Mouse (Mus musculus): ENCODE results near the gene Bcas3.

The Bcas3 gene

DNA sequence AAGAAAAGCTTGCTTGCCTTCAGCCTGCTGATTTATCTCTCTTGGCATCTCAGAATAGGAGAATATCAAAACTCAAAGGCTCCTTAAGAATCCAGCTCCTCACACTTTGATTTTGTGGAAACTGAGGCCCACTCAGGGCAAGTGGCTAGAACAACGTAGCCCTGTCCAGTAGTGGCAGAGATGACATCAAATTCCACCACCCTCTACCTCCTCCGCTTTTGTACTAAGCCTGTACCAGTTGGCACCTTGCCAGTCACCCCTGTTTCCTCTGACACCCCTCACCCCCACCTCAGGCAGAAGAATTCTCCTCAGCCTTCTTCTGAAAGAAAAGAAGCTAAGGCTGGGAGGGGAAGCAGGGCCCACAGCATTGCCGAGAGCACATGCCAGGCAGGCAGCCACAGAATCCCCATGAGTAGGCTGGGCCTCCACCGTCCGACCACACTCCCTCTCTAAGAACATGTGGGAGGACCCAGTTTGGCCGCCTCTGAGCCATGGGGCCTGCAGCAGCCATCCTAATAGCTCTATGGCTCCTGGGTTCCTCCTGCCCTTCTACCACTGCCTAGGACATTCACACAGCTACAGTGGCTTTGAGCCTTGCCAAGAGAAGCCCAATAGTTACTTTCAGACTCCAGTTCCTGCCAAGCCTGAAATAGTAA is 407.6 kb downstream of the Bcas3 start:
- DNase-seq = peak; percentile 18

DNA sequence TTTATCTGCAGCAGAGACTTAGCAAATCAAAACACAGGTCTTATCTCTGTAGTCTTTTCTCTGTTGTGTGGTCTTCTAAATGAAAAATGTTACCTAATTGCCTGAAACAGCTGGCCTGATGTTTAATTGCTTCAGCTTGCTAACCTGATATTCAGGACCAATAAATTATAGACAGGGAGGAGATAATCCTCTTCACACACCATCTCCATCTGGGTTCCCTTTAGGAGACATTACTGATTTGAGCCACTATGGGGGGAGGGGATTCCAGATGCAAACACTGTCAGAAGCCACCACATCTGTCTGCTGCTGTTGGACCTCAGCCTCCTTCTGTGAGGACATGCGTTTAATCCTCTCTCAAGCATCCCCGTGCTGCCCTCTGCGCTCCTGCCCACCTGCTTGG is 408.2 kb downstream of the Bcas3 start:
- DNase-seq = no peak

GRCm38 (mm10) chr11:85763655-85764054 is 410.7 kb downstream of the Bcas3 start:
- DNase-seq = no peak

DNA sequence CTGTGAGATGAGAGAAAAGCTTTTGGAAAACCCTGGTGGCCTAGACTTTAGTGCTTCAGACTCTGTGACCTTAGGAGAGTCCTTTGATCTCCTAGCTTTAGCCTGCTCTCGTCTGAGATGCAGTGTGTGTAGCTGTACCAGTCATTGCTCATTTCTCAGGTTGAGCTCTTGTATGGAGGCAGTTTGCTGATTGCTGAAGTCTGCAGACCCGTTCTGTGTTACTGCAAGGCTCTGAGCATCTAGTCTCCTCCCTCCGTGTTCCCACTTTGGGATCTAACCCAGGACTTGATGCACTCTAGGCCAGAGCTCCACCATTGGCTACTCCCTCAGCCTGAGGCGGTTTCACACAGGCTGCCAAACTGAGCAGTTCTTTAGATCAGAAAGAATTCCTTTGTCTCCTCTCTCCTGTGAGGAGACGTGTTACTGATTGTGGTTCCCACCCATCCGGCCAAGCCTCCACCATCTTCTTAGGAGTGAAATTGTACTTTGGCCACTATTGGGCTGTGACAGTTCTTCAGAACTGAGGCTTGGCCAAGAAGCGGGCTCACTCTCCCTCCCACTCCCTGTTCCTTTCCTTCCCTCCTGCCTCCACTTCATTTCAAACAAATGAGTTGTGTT is 413.2 kb downstream of the Bcas3 start:
- no peak for DNase-seq

DNA sequence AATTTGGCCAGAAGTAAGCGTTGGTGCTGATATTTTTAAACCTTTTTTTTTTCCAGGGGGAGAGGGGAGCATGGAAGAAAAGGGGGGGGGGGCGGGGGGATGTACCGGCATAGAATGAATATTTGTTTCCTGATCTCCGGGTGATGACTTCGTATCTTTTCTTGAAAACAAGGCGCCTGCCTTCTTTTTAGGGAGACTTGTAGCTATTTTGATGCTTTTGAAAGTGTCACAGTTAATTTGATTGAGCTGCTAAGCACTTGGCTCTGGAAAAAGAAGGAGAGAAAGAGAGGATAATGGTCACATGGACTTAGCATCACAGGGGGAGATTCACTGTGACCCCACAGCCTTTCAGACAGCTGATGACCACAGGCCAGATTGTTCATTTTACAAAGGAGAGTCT is 413.8 kb downstream of the Bcas3 start:
- no peak for DNase-seq

DNA sequence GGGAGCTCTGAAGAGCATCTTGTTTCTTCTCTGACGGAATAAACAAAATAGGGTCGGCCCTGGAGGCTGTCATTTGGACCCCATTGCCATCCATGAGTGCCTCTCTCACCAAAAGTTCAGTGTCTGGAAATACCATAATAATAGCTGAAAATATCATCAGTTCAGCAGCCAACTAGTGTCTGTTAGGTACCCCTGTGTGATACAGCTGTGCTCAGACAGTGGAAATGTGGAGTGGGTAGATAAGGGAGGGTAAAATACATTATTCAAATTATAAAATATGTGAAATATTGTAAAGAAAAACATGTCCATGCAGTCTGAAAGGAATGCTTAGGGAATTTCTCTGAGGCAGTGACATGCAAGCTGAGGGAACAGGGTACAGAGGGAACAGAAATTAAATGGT is 416.8 kb downstream of the Bcas3 start:
- no peak for DNase-seq

GRCm38 (mm10) chr11:85773391-85773790 is 420.4 kb downstream of the Bcas3 start:
- DNase-seq = no peak

DNA sequence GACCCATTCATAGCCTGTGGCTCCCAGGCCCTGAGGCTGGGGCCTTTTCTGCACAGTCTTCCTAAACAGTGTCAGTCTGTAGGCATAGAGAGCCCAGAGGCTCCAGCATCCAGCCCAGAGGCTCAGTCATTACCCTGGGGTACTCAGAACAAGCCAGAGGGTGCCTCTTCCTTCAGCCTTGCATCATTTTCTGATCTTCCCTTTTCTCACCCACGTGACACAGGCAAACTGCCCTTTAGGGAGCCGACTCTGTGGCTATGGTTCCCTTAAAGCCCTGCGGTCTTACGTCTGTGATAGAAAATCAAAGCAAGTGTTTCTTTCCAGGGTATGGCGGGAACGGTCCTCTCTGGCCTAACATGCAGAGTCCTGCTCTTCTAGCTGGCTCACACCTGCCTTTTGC is 421.7 kb downstream of the Bcas3 start:
- DNase-seq = no peak

DNA sequence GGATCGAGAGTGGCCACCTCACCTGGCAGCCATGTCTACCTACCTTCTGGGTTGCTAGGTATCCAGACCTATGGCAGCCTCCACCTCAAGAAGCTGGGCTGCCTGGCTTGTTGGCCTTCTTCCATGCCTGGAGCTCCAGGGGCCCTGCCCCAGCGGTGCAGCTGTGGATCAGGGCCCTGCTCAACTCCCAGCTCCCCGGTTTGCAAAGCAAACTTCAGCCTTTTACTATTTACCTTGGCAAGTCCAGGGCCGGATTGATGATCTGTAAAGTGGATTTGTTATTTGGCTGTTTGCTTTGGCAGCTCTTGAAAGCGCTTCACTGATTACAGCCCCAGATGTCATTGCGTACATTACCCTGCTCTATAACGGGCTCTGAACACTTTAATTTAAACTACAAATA is 422.5 kb downstream of the Bcas3 start:
- no peak for DNase-seq

- no peak for DNase-seq
Measured at GRCm38 (mm10) chr11:85776861-85777360, 423.9 kb downstream of the Bcas3 start.

DNA sequence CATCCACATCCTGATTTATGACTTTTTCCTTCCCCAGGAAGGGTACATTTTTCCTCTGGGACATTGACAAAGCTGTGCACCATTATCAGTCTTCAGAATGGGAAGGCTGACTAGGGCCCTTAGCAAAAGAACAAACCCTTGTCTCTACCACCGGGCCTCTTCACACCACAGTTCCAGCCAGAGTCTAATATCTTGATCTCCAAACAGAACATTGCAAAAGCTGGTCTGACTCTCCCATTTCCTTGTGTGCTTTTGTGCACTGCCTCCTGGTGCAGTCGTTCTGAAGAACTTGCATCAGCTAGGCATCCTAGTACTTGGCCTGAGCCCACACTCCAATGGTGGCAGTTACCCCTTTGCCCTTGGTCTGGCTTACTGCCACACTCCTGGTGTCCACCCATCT is 425.0 kb downstream of the Bcas3 start:
- no peak for DNase-seq

DNA sequence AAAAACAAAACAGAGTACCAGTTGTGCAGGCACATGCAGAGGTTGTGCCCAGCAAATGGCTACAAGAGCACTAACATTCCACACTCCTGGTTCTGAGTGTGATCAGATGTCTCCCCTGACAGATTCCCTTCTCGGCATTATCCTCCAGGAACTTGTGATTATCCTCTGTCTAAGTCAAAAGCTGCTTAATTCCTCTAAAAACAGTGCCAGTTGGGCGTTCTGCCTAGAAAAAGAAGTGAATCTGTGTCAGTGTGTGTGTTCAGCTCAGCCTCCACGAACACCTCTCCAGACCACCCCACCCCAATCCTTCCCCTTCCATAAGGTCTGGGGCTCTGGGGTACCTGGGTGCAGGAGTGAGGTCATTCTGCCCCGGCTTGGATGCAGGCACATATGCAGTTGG is 427.3 kb downstream of the Bcas3 start:
- no peak for DNase-seq

GRCm38 (mm10) chr11:85786113-85786718 is 433.2 kb downstream of the Bcas3 start:
- no peak for DNase-seq

DNA sequence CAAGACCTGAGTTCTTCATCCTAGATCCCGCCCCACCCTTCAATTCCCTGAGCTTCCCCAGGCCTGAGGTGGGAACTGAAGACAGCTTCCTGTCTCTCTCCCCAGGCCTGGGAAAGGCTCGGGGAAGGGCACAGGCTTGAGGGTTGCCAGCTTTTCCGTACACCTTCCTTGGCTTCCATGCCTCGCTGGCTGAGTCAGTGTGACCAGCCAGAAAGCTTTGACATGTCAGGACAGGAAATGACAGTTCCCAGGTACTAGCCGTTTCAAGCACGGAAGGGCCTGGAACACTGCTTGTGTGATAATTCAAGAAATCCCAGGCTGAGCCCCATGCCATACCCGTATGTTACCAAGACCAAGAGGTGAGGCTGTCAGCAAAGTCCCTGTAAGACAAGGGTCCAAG is 436.8 kb downstream of the Bcas3 start:
- DNase-seq = no peak

- no peak for DNase-seq
Measured at GRCm38 (mm10) chr11:85790267-85790666, 437.3 kb downstream of the Bcas3 start.

GRCm38 (mm10) chr11:85791212-85791611 is 438.2 kb downstream of the Bcas3 start:
- DNase-seq = no peak

GRCm38 (mm10) chr11:85792534-85793215 is 439.7 kb downstream of the Bcas3 start:
- DNase-seq = no peak

- DNase-seq = no peak
Measured at GRCm38 (mm10) chr11:85799456-85799855, 446.5 kb downstream of the Bcas3 start.

GRCm38 (mm10) chr11:85799856-85800255 is 446.9 kb downstream of the Bcas3 start:
- no peak for DNase-seq

GRCm38 (mm10) chr11:85800380-85800779 is 447.4 kb downstream of the Bcas3 start:
- DNase-seq = no peak

- DNase-seq = no peak
Measured at GRCm38 (mm10) chr11:85804048-85804447, 451.1 kb downstream of the Bcas3 start.

- DNase-seq = no peak
Measured at GRCm38 (mm10) chr11:85805779-85806178, 452.8 kb downstream of the Bcas3 start.

GRCm38 (mm10) chr11:85807353-85807752 is 454.4 kb downstream of the Bcas3 start:
- no peak for DNase-seq

- DNase-seq = no peak
Measured at GRCm38 (mm10) chr11:85811229-85811628, 458.3 kb downstream of the Bcas3 start.

Data from thymus, postnatal 14 days (tissue).